Mouse (Mus musculus) c-Kit-positive CD71-positive TER-119-positive erythroid progenitor cells, embryonic 14.5 days (primary cell): ENCODE data around the gene Smok3c.
"Not testable (repeated sequence)": the region's sequence is repeated elsewhere in the genome, so short reads cannot be mapped to it uniquely, and the experiment has no call there.

Experiments
- DNase-seq: peaks from one replicate; pipeline ENCODE4 v3.0.0-alpha.2; 2013; ENCODE audit warnings: low spot score

Smok3c gene

DNA sequence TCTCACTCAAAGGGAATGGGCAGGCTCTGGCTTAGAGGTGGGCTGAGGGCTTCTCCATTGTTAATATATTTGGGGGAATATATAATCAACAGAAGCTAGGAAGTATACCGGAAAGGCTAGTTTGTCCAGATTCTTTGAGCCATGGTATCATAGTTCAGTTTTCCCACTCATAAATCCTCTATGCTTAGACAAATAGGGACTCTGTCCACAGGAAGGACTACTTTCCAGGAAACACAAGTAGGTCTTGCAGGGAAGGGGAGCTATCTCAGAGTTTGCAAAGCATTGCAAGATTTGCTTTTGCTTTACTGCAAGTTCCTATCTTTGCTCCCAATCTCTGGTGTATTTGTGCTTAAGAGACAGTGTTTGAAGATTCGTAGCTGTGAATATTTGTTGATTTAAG, 52.0 kb downstream of the Smok3c start:
- DNase-seq, result no peak

DNA sequence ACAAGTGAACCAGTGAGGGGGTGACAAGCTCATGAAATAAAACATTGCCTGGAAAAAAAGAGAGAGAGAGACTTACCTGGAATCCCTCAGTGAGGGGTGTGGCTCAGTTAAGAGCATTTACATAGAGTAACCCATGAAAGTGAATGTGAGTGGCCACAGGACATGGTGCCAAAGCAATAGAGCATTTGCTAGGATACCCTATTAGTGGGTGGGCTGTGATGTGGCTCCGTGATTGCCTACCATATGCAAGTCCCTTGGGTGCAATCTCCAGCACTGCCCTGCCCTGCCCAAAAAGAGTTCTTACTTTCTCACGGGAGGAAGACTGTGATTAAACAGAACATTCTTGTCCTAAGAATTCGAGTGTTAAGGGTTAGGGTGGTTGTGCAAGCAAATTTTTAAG, 54.1 kb downstream of the Smok3c start:
- DNase-seq, result no peak

DNA sequence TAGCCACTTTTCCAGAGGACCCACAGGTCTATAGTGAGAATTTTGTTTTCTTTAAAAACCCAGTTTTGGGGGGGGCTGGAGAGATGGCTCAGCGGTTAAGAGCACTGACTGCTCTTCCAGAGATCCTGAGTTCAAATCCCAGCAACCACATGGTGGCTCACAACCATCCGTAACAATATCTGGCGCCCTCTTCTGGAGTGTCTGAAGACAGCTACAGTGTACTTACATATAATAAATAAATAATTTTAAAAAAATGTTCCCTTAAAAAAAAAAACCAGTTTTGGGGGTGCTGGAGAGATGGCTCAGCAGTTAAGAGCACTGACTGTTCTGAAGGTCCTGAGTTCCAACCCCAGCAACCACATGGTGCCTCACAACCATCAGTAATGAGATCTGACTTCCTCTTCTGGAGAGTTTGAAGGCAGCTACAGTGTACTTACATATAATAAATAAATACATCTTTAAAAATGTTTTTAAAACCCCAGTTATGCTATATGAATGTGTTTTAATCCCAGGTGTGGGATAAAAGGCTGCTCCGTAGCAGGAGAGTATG, 56.9 kb downstream of the Smok3c start:
- DNase-seq, result not testable (repeated sequence)
